ENCODE assay signal across 8 mouse cellular contexts in genomic region chr5:71700468-71701272, GRCm38 (mm10). TPM values are rescaled to one million over a fixed set of nuclear protein-coding genes. Genes with fewer than 3 reads are reported as not detected.
DNase-seq lines count a peak whose midpoint lies in the region; ATAC-seq lines count a peak whose summit lies in the region.

No protein-coding gene starts in this region.

- peak overlapping the region; percentile 91 for H3K4me2 ChIP-seq in hindbrain, embryonic 12.5 days (replicated peaks)

- peak; percentile 52 for DNase-seq in WW6 (ENCODE audit: low read depth, low spot score)
- DNase-seq in cerebellum, adult 9-11 months = peak; percentile 63
- DNase-seq in frontal cortex, adult 2 months (ENCODE audit: extremely low spot score in 1 of 2, low spot score in 1 of 2) = peak; percentile 33 to 80
- DNase-seq in left cerebral cortex, adult 11 months (ENCODE audit: low spot score) = peak; percentile 47
- DNase-seq in lung, postnatal 14 days = peak; percentile 3
- DNase-seq in right cerebral cortex, postnatal 14 days = peak; percentile 69
- no peak for DNase-seq in thymus, postnatal 14 days

- WGBS in hindbrain, embryonic 12.5 days = under 1% methylated on average over 45 of the region's 46 CpGs

- no peaks in the 10 kb centered on the region for H3K9me3 ChIP-seq in hindbrain, embryonic 12.5 days (replicated peaks)

- no peaks in the 10 kb centered on the region for H3K36me3 ChIP-seq in hindbrain, embryonic 12.5 days

- H3K27ac ChIP-seq in hindbrain, embryonic 12.5 days = no peak overlapping the region

- peak overlapping the region; percentile 54 for H3K4me3 ChIP-seq in hindbrain, embryonic 12.5 days

- H3K4me1 ChIP-seq in hindbrain, embryonic 12.5 days = peaks cover 5% of the 10 kb centered on the region; the same call in 1 of the 2 replicates

- peak; percentile 95 for ATAC-seq in hindbrain, embryonic 12.5 days (ENCODE audit: low FRiP score)

- H3K9ac ChIP-seq in hindbrain, embryonic 12.5 days = peak overlapping the region; percentile 46

- peaks cover 3% of the 10 kb centered on the region; the same call in 1 of the 2 replicates for H3K27me3 ChIP-seq in hindbrain, embryonic 12.5 days

RNA-seq across cellular contexts. Expression of gene Gabra4, which starts 42.6 kb away (rescaled TPM):
- 41.6 and 43.5 TPM in 2 replicates for polyA plus RNA-seq in frontal cortex, adult 2 months (2012; rRNA removed)
- polyA plus RNA-seq in hindbrain, embryonic 12.5 days (2016; fragmentation: Nextera tagmentation; extraction: Ambion mirVana) = 2.4 TPM in 2 replicates

RNA-seq across cellular contexts. Expression of gene Gabrb1, which starts 42.8 kb away (rescaled TPM):
- polyA plus RNA-seq in frontal cortex, adult 2 months (2012; rRNA removed) = 17.4 and 19.2 TPM in 2 replicates
- polyA plus RNA-seq in hindbrain, embryonic 12.5 days (2016; fragmentation: Nextera tagmentation; extraction: Ambion mirVana) = 1.8 and 2.6 TPM in 2 replicates

Comparison
In these comparisons a context has a peak if more than half of its experiments do, and no peak if none do; other contexts are left out.
1. RNA of gene Gabra4, which starts 42.6 kb away (polyA plus RNA-seq): 41.6 to 43.5 TPM in frontal cortex, adult 2 months; 2.4 TPM in hindbrain, embryonic 12.5 days; every median in the first group is over 10 times any median in the second.